Comparison of ENCODE assay signal across 11 mouse cellular contexts in the genomic region with DNA sequence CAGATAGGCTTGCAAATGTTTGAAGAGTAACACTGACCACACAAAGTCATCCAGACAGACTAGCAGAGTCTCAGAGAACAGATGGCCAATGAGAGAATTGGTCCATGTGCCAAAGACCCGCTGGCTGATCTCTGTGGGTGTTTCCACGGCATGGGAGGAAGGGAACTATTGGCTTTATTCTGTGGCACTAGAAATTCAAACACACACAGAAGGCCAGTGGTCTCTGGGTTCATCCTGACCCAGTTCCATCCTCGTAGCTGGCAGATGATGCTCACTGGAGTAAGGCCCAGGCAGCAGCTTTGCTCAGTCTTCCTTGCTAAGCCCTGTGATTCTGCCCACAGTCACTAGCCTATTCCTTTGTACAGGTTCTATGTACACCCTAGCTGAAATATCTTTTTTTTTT. TPM values are rescaled to one million over a fixed set of nuclear protein-coding genes. Genes with fewer than 3 reads are reported as not detected.
DNase-seq lines count a peak whose midpoint lies in the region; ATAC-seq lines count a peak whose summit lies in the region.
"Had no signal": no experiment of that assay in that cellular context is flagged by ENCODE, and none has a peak within 500 bp of the region (broad histone marks: within the 10 kb centered on the region; RNA-seq: fewer than 3 reads in every experiment).

No protein-coding gene starts in this region.

- peak; percentile 63 for ATAC-seq in forebrain, embryonic 14.5 days
- ATAC-seq in midbrain, embryonic 14.5 days (ENCODE audit: low FRiP score, low TSS enrichment): no peak

- peak overlapping the region; percentile 15 for H3K27ac ChIP-seq in forebrain, embryonic 14.5 days (ENCODE audit: low read depth, low read length)
- 0 out of 2 replicates have a peak overlapping the region, but pooled peaks have one; percentile 45 for H3K27ac ChIP-seq in midbrain, embryonic 14.5 days (replicated peaks; ENCODE audit: low read depth, low read length)
- H3K27ac ChIP-seq: stomach, postnatal 0 days had no signal

- 59% methylated on average over 3 of the region's 3 CpGs for WGBS in forebrain, embryonic 14.5 days
- 61% methylated on average over 3 of the region's 3 CpGs for WGBS in midbrain, embryonic 14.5 days

- no peak overlapping the region for H3K4me2 ChIP-seq in forebrain, embryonic 14.5 days (ENCODE audit: low read length)
- no peak overlapping the region for H3K4me2 ChIP-seq in midbrain, embryonic 14.5 days (ENCODE audit: low read length)
- H3K4me2 ChIP-seq: lung, embryonic 14.5 days had no signal

- H3K4me3 ChIP-seq in forebrain, embryonic 14.5 days (ENCODE audit: low read depth, low read length): no peak overlapping the region
- no peak overlapping the region for H3K4me3 ChIP-seq in midbrain, embryonic 14.5 days (replicated peaks; ENCODE audit: low read depth, low read length)

- peaks cover 8% of the 10 kb centered on the region for H3K4me1 ChIP-seq in forebrain, embryonic 14.5 days (ENCODE audit: control insufficient read depth, insufficient read depth, low read length)
- H3K4me1 ChIP-seq in midbrain, embryonic 14.5 days (ENCODE audit: control insufficient read depth, insufficient read depth, low read length): peaks cover 16% of the 10 kb centered on the region

- H3K27me3 ChIP-seq in forebrain, embryonic 14.5 days (replicated peaks; ENCODE audit: control insufficient read depth, insufficient read depth, low read length): no peaks in the 10 kb centered on the region
- no peaks in the 10 kb centered on the region for H3K27me3 ChIP-seq in midbrain, embryonic 14.5 days (ENCODE audit: control insufficient read depth, insufficient read depth, low read length)

- peak; percentile 25 to 32 for DNase-seq in right cerebral cortex, postnatal 10 days (ENCODE audit: low spot score in 2 of 2)
- no peak for DNase-seq in right cerebral cortex, postnatal 4 days
- peak; percentile 31 for DNase-seq in forebrain, embryonic 14.5 days (ENCODE audit: low spot score)
- peak; percentile 29 for DNase-seq in midbrain, embryonic 14.5 days
- DNase-seq in embryo, embryonic 10.5 days (ENCODE audit: low spot score): no peak
- no peak for DNase-seq in frontal cortex, adult 2 months (ENCODE audit: extremely low spot score in 1 of 2, low spot score in 1 of 2)
- no peak for DNase-seq in c-Kit-positive CD71-positive TER-119-positive erythroid progenitor cells, embryonic 14.5 days (ENCODE audit: low spot score)
- DNase-seq: kidney, postnatal 14 days; lung, embryonic 14.5 days; right cerebral cortex, postnatal 14 days had no signal

- H3K9ac ChIP-seq in forebrain, embryonic 14.5 days (ENCODE audit: low read length): no peak overlapping the region
- H3K9ac ChIP-seq in midbrain, embryonic 14.5 days (replicated peaks; ENCODE audit: low read length): no peak overlapping the region
- H3K9ac ChIP-seq: lung, embryonic 14.5 days had no signal

- no peaks in the 10 kb centered on the region for H3K36me3 ChIP-seq in forebrain, embryonic 14.5 days (ENCODE audit: control insufficient read depth, insufficient read depth, low read length)
- H3K36me3 ChIP-seq in midbrain, embryonic 14.5 days (ENCODE audit: control insufficient read depth, insufficient read depth, low read length): no peaks in the 10 kb centered on the region

- no peaks in the 10 kb centered on the region for H3K9me3 ChIP-seq in forebrain, embryonic 14.5 days (replicated peaks; ENCODE audit: control insufficient read depth, low read length)
- H3K9me3 ChIP-seq in midbrain, embryonic 14.5 days (ENCODE audit: control insufficient read depth, low read length): no peaks in the 10 kb centered on the region

RNA-seq across cellular contexts. Expression of a gene that starts 20.7 kb away (rescaled TPM):
- 8.4 and 10.4 TPM in 2 replicates for polyA plus RNA-seq in forebrain, embryonic 14.5 days (2014; fragmentation: Nextera tagmentation; extraction: Ambion mirVana)
- polyA plus RNA-seq in midbrain, embryonic 14.5 days (2014; fragmentation: Nextera tagmentation; extraction: Ambion mirVana): 4.5 and 5.9 TPM in 2 replicates
- 110 and 139 TPM in 2 replicates for polyA plus RNA-seq in frontal cortex, adult 2 months (2012; rRNA removed)

Comparison
In these comparisons a context has a peak if more than half of its experiments do, and no peak if none do; other contexts are left out.
1. DNase-seq: peak in right cerebral cortex, postnatal 10 days (2 of 2), forebrain, embryonic 14.5 days (single experiment) and midbrain, embryonic 14.5 days (single experiment); none in right cerebral cortex, postnatal 4 days (single experiment), embryo, embryonic 10.5 days (single experiment), frontal cortex, adult 2 months (0 of 2) and c-Kit-positive CD71-positive TER-119-positive erythroid progenitor cells, embryonic 14.5 days (single experiment).